Mouse (Mus musculus) gastrocnemius, postnatal 25 days (tissue): ENCODE results near the gene Rsph10b. TPM values are rescaled to one million over a fixed set of nuclear protein-coding genes. Genes with fewer than 3 reads are reported as not detected.
A peak's percentile ranks its signal among the peaks of the same experiment; 100 is the strongest.
"Not testable (repeated sequence)": the region's sequence is repeated elsewhere in the genome, so short reads cannot be mapped to it uniquely, and the experiment has no call there.

Experiments used
- DNase-seq: peaks from one replicate; pipeline ENCODE4 v3.0.0; 2022
- total RNA-seq, 2 experiments: library from RNA; stranded (reverse); gene quantifications; 1 replicate in 1 of 2; 2 replicates in 1 of 2; pipeline ENCODE4 v1.2.3; 2021

Gene Rsph10b
- total RNA-seq, 2 experiments from 2014 or later = 0.41 to 1.2 TPM

GRCm38 (mm10) chr5:143993849-143994248, 61.0 kb downstream of the Rsph10b start:
- DNase-seq = no peak

- no peak for DNase-seq
Observed at GRCm38 (mm10) chr5:143994632-143995365, 62.0 kb downstream of the Rsph10b start.

- DNase-seq = no peak
Observed at GRCm38 (mm10) chr5:143999409-143999808, 66.6 kb downstream of the Rsph10b start.

- DNase-seq = no peak
Observed at GRCm38 (mm10) chr5:144002461-144003192, 69.8 kb downstream of the Rsph10b start.

GRCm38 (mm10) chr5:144013366-144014134, 80.7 kb downstream of the Rsph10b start:
- DNase-seq = not testable (repeated sequence)

- peak; percentile 78 for DNase-seq
Observed at GRCm38 (mm10) chr5:144014551-144015311, 81.9 kb downstream of the Rsph10b start, which contains the start of gene Ccz1. TSS of gene Ccz1 (minus strand) at chr5:144014877.

- no peak for DNase-seq
Observed at GRCm38 (mm10) chr5:144015312-144015650, 82.4 kb downstream of the Rsph10b start.

GRCm38 (mm10) chr5:144015845-144016244, 83.0 kb downstream of the Rsph10b start:
- DNase-seq = no peak

GRCm38 (mm10) chr5:144026620-144027263, 93.9 kb downstream of the Rsph10b start, which contains the start of gene Ocm:
TSS of gene Ocm (minus strand) at chr5:144026670.
- DNase-seq = no peak

- no peak for DNase-seq
Observed at GRCm38 (mm10) chr5:144032491-144032890, 99.7 kb downstream of the Rsph10b start.

- DNase-seq = no peak
Observed at GRCm38 (mm10) chr5:144034567-144034966, 101.7 kb downstream of the Rsph10b start.

Other genes with a start within 250 kb of the Rsph10b start
- gene Usp42, start 200.8 kb upstream of the Rsph10b start, total RNA-seq = 1 to 10 TPM; 4.3 to 5.3 TPM
- gene Eif2ak1, start 115.2 kb upstream of the Rsph10b start, total RNA-seq = 10 to 100 TPM; 22.8 to 23.6 TPM
- gene Ankrd61, start 35.4 kb upstream of the Rsph10b start, total RNA-seq = not detected
- 100 to 1,000 TPM; 125 to 189 TPM for gene Aimp2, start 23.2 kb upstream of the Rsph10b start, total RNA-seq
- gene Pms2, start 23.1 kb upstream of the Rsph10b start, total RNA-seq = 1 to 10 TPM; 4.9 to 7.0 TPM
- not detected for gene Gm42421, start 4.9 kb upstream of the Rsph10b start, total RNA-seq
- 10 to 100 TPM; 33.5 to 38.0 TPM for gene Ccz1, start 81.8 kb downstream of the Rsph10b start, total RNA-seq
- gene Ocm, start 93.6 kb downstream of the Rsph10b start, total RNA-seq = not detected
- gene Lmtk2, start 167.4 kb downstream of the Rsph10b start, total RNA-seq = 10 to 100 TPM; 17.0 to 17.3 TPM